Mouse (Mus musculus): ENCODE results near the gene Ppil2.

DNA sequence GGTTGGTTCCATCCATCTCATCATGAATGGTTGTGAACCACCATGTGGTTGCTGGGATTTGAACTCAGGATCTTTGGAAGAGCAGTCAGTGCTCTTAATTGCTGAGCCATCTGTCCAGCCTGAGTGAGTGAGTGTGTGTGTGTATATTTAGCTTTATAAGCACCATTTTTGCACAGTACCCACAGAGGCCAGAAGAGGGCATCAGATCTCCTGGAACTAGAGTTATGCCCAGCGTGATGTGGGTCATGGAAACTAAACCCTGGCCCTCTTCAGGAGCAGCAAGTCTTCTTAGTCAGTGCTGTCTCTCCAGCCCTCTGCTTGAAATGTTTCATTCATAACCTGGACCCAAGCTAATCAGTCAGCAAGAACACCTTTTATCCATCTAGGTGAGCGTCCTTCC is 34.8 kb downstream of the Ppil2 start:
- TF ChIP-seq GATA1 (IDR thresholded peaks at IDR 0.05; ENCODE audit: borderline replicate concordance, low read length) (no peak), FLI1 (IDR thresholded peaks at IDR 0.05; ENCODE audit: low read length) (no peak)

Measured in megakaryocyte, embryonic 14.5 days (primary cell).